Mouse (Mus musculus) splenic B cell, adult 2 months (primary cell): ENCODE data around the gene 1110032A03Rik.

Source experiments
- DNase-seq: peaks from one replicate; pipeline ENCODE4 v3.0.0-alpha.2; 2011; ENCODE audit warnings: low read depth, low spot score
- H3K27me3 ChIP-seq: 2 replicates; pipeline ENCODE4 v1.6.1; 2012; ENCODE audit warnings: mild to moderate bottlenecking, low read length, moderate library complexity, mixed read lengths; ENCODE audit not compliant: control insufficient read depth, poor library complexity, insufficient read depth, severe bottlenecking
- H3K36me3 ChIP-seq: 2 replicates; pipeline ENCODE4 v1.6.1; 2012; ENCODE audit warnings: mild to moderate bottlenecking, low read length, moderate library complexity, mixed read lengths; ENCODE audit not compliant: control insufficient read depth, poor library complexity, insufficient read depth, severe bottlenecking

1110032A03Rik gene

DNA sequence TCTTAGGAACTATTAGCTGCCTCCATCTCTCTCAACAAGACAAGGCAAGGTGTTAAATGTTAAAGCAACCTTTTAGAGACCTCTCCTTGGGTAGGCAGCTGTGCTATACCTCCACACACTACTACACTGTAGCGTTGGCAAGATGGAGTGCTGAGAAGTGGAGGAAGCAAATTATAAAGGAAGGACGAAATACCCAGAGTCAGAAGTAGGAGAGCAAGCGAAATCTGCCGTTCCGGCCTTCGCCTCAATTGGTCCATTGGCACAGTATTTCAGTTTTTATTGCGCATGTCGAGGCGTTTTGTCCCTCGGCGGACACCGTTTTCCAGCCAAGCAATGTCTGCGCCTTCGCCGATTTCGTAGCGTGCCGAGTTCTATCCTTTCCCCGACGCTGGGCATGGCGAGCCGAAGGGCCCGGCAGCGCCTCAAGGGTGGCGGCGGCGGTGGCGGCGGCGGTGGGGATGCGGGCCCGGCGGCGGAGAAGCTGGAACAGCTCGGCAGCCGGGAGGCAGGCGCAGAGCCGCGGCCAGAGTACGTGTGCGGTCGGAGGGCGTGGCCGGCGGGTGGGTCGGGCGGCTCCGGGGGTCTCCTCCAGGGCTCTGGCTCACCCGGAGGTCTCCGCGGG is at the start of gene 1110032A03Rik, which contains the start of gene Alg9:
TSS of gene 1110032A03Rik (minus strand) at position 530 of the 622 bp plus-strand sequence.
TSS of gene Alg9 (plus strand) at position 29 of the 622 bp plus-strand sequence.
- Histone ChIP-seq H3K27me3 (no peaks in the 10 kb centered on the region), H3K36me3 (peaks cover 2% of the 10 kb centered on the region)
- peak; percentile 90 for DNase-seq

DNA sequence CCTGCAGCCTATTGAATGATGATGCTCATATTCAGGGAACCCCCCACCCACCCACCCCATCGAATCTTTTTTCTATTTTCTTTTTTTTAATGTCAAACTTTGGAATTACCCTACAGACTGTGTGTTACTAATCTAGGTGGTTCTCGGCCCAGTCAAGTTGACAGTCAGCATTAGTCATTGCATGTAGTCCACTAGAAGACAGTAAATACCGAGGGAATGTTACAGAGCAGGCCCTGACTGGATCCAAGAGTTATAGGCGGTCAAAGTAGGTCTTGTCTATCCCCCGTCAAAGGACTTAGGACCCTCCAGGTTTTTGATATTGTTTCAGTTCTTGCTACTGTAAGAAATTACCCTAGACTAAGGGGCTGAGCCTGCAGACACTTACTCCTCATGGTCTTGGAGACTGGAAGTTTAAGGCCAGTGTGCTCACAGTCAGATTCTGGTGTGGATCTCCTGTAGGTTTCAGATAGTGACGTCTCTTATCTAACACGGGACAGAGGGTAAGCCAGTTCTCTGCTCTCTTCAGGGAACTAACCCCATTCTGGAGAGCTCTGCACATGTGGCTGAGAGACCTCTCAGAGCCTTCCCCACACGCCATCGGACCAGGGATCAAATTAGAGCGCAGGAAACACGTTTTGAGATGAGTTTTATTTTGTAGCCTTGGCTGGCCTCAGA is 48.6 kb upstream of the 1110032A03Rik start:
- H3K36me3 ChIP-seq: 0 out of 2 replicates have a peak, but pooled peaks cover 4% of the 10 kb centered on the region
- H3K27me3 ChIP-seq: no peaks in the 10 kb centered on the region
- no peak for DNase-seq

GRCm38 (mm10) chr9:50822216-50822615 is 46.9 kb upstream of the 1110032A03Rik start:
- Histone ChIP-seq H3K36me3 (0 out of 2 replicates have a peak, but pooled peaks cover 4% of the 10 kb centered on the region), H3K27me3 (no peaks in the 10 kb centered on the region)
- no peak for DNase-seq

DNA sequence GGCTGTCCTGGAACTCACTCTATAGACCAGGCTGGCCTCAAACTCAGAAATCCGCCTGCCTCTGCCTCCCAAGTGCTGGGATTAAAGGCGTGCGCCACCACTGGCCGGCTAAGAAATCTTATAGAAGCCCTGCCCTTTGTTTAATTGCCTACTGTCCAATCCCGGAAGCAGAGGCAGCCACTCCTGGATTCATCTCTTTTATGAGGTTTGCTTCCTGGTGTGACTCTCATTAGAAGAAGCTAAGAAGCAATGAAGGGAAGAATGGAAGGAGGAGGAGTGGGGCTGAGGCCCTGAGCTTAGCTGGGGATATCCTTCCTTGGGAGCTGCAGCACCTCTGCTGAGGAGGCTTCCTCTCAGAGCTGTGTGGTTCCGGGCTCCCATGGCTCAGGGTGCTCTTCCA is 46.3 kb upstream of the 1110032A03Rik start:
- H3K27me3 ChIP-seq: no peaks in the 10 kb centered on the region
- no peak for DNase-seq
- H3K36me3 ChIP-seq: 0 out of 2 replicates have a peak, but pooled peaks cover 4% of the 10 kb centered on the region

- Histone ChIP-seq H3K27me3 (no peaks in the 10 kb centered on the region), H3K36me3 (0 out of 2 replicates have a peak, but pooled peaks cover 4% of the 10 kb centered on the region)
- DNase-seq: no peak
Measured at GRCm38 (mm10) chr9:50819716-50820115, 44.4 kb upstream of the 1110032A03Rik start.

- peak; percentile 9 for DNase-seq
- 0 out of 2 replicates have a peak, but pooled peaks cover 1% of the 10 kb centered on the region for H3K36me3 ChIP-seq
- no peaks in the 10 kb centered on the region for H3K27me3 ChIP-seq
Measured at GRCm38 (mm10) chr9:50818050-50818449, 42.7 kb upstream of the 1110032A03Rik start.

DNA sequence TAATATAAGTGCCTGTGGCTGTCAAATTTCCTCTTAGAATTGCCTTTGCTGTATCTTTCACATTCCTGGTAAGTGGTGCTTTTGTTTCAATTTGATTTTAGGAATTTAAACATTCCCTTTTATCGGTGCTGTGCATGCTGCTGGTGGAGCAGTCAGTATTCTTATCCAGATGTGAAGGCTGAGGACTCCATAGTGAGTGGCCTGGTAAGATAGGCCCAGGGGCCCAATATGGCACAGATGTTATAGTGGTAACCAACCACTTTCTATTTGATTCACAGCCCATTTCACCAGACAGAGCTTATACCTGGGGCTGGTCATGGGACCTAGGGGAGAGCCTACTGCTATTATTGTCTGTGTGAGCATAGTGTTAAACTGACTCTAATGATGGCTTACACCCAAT is 41.2 kb upstream of the 1110032A03Rik start:
- Histone ChIP-seq H3K27me3 (no peaks in the 10 kb centered on the region), H3K36me3 (0 out of 2 replicates have a peak, but pooled peaks cover 1% of the 10 kb centered on the region)
- no peak for DNase-seq

- 0 out of 2 replicates have a peak, but pooled peaks cover 1% of the 10 kb centered on the region for H3K36me3 ChIP-seq
- H3K27me3 ChIP-seq: no peaks in the 10 kb centered on the region
- no peak for DNase-seq
Measured at GRCm38 (mm10) chr9:50815666-50816065, 40.3 kb upstream of the 1110032A03Rik start.

GRCm38 (mm10) chr9:50813796-50814195 is 38.5 kb upstream of the 1110032A03Rik start:
- Histone ChIP-seq H3K27me3 (no peaks in the 10 kb centered on the region), H3K36me3 (0 out of 2 replicates have a peak, but pooled peaks cover 1% of the 10 kb centered on the region)
- no peak for DNase-seq

GRCm38 (mm10) chr9:50811746-50812145 is 36.4 kb upstream of the 1110032A03Rik start:
- no peak for DNase-seq
- Histone ChIP-seq H3K36me3 (0 out of 2 replicates have a peak, but pooled peaks cover 1% of the 10 kb centered on the region), H3K27me3 (no peaks in the 10 kb centered on the region)

- DNase-seq: no peak
- H3K27me3 ChIP-seq: no peaks in the 10 kb centered on the region
- no peaks in the 10 kb centered on the region for H3K36me3 ChIP-seq
Measured at GRCm38 (mm10) chr9:50811187-50811586, 35.9 kb upstream of the 1110032A03Rik start.

DNA sequence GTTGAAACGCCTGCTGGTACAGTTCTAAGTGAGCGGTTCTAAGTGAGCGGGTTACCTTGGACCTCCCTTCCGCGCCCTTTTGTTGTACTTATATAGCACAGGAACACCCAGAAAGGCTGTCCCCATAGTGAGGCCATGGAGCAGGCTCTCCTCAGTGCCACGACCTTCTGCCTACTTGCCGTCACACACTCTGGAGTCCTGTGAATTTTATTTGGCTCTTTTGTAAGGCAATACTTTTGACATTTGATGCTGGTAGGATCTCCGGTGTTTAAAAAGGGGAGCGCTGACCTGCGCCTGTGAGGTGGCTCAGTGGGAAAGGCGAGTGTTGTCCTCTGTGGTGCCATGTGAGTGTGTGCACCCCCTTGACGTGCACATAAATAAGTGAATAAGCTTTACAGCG is 33.8 kb upstream of the 1110032A03Rik start:
- DNase-seq: no peak
- Histone ChIP-seq H3K36me3 (no peaks in the 10 kb centered on the region), H3K27me3 (no peaks in the 10 kb centered on the region)

DNA sequence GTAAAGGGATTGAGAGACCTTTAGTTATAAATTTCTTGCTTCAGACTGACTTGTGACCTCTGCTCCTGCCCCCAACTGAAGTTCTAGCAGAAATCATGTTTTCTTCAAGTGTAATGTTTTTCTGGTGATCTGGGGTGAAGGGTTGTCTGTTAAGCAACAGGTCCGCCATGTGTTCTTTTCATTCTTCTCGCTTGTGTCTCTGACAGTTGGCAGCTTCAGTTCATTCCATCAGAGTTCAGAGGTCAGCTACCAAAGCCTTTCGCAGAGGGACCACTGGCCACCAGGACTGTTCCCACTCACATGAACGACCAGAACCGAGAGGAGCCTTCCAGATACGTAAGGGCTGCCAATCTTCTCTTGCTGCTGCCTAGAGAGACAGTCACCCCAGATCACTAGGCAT is 33.2 kb upstream of the 1110032A03Rik start:
- Histone ChIP-seq H3K36me3 (no peaks in the 10 kb centered on the region), H3K27me3 (no peaks in the 10 kb centered on the region)
- no peak for DNase-seq

DNA sequence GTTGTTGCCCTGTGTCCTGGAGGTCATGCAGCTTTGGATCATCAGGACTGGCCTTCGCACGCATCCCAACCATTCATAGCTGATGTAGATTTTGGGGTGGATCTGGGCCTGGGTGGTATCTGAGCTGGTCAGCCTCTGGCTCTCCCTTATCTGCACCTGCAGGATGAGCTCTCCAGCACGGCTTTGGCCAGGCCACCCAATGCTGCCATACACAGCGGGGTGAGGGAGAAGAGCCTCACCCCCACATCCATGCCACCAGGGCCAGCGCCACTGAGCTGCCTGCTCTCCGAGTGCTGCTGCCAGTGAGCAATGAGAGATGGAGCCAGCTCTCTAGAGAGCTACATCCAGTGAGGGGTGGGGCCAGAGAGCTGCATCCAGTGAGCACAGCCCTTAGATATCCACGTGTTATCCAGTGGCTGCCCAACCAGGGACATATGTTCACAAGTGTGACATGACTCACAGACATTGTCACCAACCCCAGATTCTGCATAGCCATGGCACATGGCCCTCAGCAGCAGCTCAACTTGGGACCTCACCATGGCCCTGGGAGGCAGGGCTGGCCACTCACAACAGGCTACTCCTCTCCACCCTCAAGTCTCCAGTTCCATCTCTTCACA is 27.8 kb upstream of the 1110032A03Rik start:
- Histone ChIP-seq H3K27me3 (no peaks in the 10 kb centered on the region), H3K36me3 (peaks cover 2% of the 10 kb centered on the region; the same call in 1 of the 2 replicates)
- DNase-seq: no peak

GRCm38 (mm10) chr9:50800985-50801384 is 25.7 kb upstream of the 1110032A03Rik start:
- peaks cover 2% of the 10 kb centered on the region; the same call in 1 of the 2 replicates for H3K36me3 ChIP-seq
- no peaks in the 10 kb centered on the region for H3K27me3 ChIP-seq
- DNase-seq: peak; percentile 80
